Mouse (Mus musculus): ENCODE results near the gene Pde3a. TPM values are rescaled to one million over a fixed set of nuclear protein-coding genes. Genes with fewer than 3 reads are reported as not detected.

Pde3a gene
- total and polyA plus RNA-seq, 2 experiments from 2014 or later: 1.2 to 4.9 TPM

DNA sequence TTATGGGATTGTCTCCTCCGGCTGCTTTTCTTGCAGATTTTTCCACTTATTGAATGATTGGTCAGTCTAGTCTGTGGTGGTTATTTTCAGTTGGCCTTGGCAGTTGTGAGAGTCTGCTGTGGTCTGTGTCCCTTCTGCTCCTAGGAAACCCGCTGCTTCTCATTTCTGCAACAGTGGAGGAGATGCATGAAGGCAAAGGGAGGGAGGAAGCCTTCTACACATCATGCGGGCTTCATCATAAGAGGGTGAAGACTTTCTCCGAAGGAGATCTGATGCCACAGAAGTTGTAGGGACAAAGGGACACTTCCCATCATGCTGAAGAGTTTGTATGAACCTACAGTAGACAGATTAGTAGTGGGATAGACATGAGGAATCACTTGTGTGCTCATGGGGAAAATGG lies 16.2 kb downstream of the Pde3a start:
- Histone ChIP-seq H3K4me3 (ENCODE audit: low read depth, low read length) (no peak overlapping the region), H3K27me3 (ENCODE audit: insufficient read depth, low read length) (no peaks in the 10 kb centered on the region), H3K4me1 (ENCODE audit: insufficient read depth) (no peaks in the 10 kb centered on the region), H3K9me3 (ENCODE audit: low read length) (no peaks in the 10 kb centered on the region), H3K9ac (no peak overlapping the region), H3K27ac (ENCODE audit: low read depth, low read length) (no peak overlapping the region), H3K4me2 (ENCODE audit: low read depth) (no peak overlapping the region), H3K36me3 (ENCODE audit: insufficient read depth) (no peaks in the 10 kb centered on the region)
- no peak for ATAC-seq
- no peak for DNase-seq
- WGBS: 94% methylated on average over 4 of the region's 4 CpGs
- TF ChIP-seq CTCF (IDR thresholded peaks at IDR 0.05; ENCODE audit: low read depth): no peak

GRCm38 (mm10) chr6:141267888-141268570 lies 19.0 kb downstream of the Pde3a start:
- H3K4me2 ChIP-seq (ENCODE audit: low read depth): no peak overlapping the region
- no peak for ATAC-seq
- WGBS: 87% methylated on average over 11 of the region's 11 CpGs
- H3K27ac ChIP-seq (ENCODE audit: low read depth, low read length): no peak overlapping the region
- DNase-seq: no peak
- H3K36me3 ChIP-seq (ENCODE audit: insufficient read depth): no peaks in the 10 kb centered on the region
- no peaks in the 10 kb centered on the region for H3K4me1 ChIP-seq (ENCODE audit: insufficient read depth)
- no peak overlapping the region for H3K9ac ChIP-seq
- H3K9me3 ChIP-seq (ENCODE audit: low read length): no peaks in the 10 kb centered on the region
- no peak overlapping the region for H3K4me3 ChIP-seq (ENCODE audit: low read depth, low read length)
- TF ChIP-seq CTCF (IDR thresholded peaks at IDR 0.05; ENCODE audit: low read depth): no peak
- H3K27me3 ChIP-seq (ENCODE audit: insufficient read depth, low read length): no peaks in the 10 kb centered on the region

GRCm38 (mm10) chr6:141268871-141269270 lies 19.8 kb downstream of the Pde3a start:
- Histone ChIP-seq H3K36me3 (ENCODE audit: insufficient read depth) (no peaks in the 10 kb centered on the region), H3K4me1 (ENCODE audit: insufficient read depth) (no peaks in the 10 kb centered on the region), H3K27ac (ENCODE audit: low read depth, low read length) (no peak overlapping the region), H3K9me3 (ENCODE audit: low read length) (no peaks in the 10 kb centered on the region), H3K27me3 (ENCODE audit: insufficient read depth, low read length) (no peaks in the 10 kb centered on the region), H3K4me2 (ENCODE audit: low read depth) (no peak overlapping the region), H3K4me3 (ENCODE audit: low read depth, low read length) (no peak overlapping the region), H3K9ac (no peak overlapping the region)
- TF ChIP-seq CTCF (IDR thresholded peaks at IDR 0.05; ENCODE audit: low read depth): no peak
- ATAC-seq (no peak), DNase-seq (no peak)
- 90% methylated on average over 5 of the region's 5 CpGs for WGBS

GRCm38 (mm10) chr6:141271133-141271532 lies 22.1 kb downstream of the Pde3a start:
- Histone ChIP-seq H3K4me2 (ENCODE audit: low read depth) (no peak overlapping the region), H3K4me3 (ENCODE audit: low read depth, low read length) (no peak overlapping the region), H3K9ac (no peak overlapping the region), H3K9me3 (ENCODE audit: low read length) (no peaks in the 10 kb centered on the region), H3K4me1 (ENCODE audit: insufficient read depth) (no peaks in the 10 kb centered on the region), H3K27me3 (ENCODE audit: insufficient read depth, low read length) (no peaks in the 10 kb centered on the region), H3K36me3 (ENCODE audit: insufficient read depth) (no peaks in the 10 kb centered on the region), H3K27ac (ENCODE audit: low read depth, low read length) (no peak overlapping the region)
- TF ChIP-seq CTCF (IDR thresholded peaks at IDR 0.05; ENCODE audit: low read depth): no peak
- 92% methylated on average over 5 of the region's 5 CpGs for WGBS
- ATAC-seq (no peak), DNase-seq (no peak)

DNA sequence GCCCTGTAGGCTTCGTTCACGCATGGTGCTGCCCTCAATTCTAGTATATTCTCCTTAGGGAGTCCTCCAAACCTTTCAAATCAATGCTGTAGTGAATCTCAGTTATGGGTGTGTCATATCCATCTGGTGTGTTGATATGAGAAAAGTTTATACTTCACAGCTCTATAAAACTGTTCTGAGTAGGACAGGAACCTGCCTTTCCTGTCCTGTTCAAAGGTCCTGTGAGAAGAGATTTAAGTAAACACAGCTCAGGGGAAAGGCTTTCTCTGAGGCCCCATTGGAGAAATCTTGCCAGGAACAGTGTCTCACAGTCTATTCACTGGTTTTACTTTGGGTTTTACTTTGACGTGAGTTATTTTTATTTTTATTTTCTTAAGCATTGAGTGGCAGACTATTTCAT lies 22.5 kb downstream of the Pde3a start:
- Histone ChIP-seq H3K4me3 (ENCODE audit: low read depth, low read length) (no peak overlapping the region), H3K27me3 (ENCODE audit: insufficient read depth, low read length) (no peaks in the 10 kb centered on the region), H3K9me3 (ENCODE audit: low read length) (no peaks in the 10 kb centered on the region), H3K9ac (no peak overlapping the region), H3K4me1 (ENCODE audit: insufficient read depth) (no peaks in the 10 kb centered on the region), H3K4me2 (ENCODE audit: low read depth) (no peak overlapping the region), H3K27ac (ENCODE audit: low read depth, low read length) (no peak overlapping the region), H3K36me3 (ENCODE audit: insufficient read depth) (no peaks in the 10 kb centered on the region)
- TF ChIP-seq CTCF (IDR thresholded peaks at IDR 0.05; ENCODE audit: low read depth): no peak
- ATAC-seq (no peak), DNase-seq (no peak)
- WGBS: 95% methylated on average over 3 of the region's 3 CpGs

DNA sequence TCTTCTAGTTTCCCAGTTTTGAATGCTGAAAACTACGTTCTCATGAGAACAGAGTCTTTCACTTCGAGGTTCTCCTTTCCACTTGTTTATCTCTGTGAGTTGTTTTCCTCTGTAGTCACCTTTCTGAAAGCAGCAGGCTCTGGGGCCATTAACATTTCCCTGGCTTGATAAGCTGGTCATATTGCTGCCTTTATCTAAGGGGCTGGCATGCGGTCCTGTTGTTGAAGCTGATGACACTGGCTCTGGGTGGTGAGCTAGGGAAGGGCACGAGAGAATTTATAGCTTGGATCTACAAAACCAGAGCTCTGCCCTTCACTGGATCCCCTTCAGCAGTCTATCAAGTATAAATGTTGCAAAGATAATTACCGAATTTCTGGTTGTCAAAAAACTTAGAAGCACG lies 24.6 kb downstream of the Pde3a start:
- Histone ChIP-seq H3K36me3 (ENCODE audit: insufficient read depth) (no peaks in the 10 kb centered on the region), H3K4me2 (ENCODE audit: low read depth) (no peak overlapping the region), H3K27ac (ENCODE audit: low read depth, low read length) (no peak overlapping the region), H3K27me3 (ENCODE audit: insufficient read depth, low read length) (no peaks in the 10 kb centered on the region), H3K4me3 (ENCODE audit: low read depth, low read length) (no peak overlapping the region), H3K4me1 (ENCODE audit: insufficient read depth) (no peaks in the 10 kb centered on the region), H3K9me3 (ENCODE audit: low read length) (no peaks in the 10 kb centered on the region), H3K9ac (no peak overlapping the region)
- DNase-seq (no peak), ATAC-seq (no peak)
- TF ChIP-seq CTCF (IDR thresholded peaks at IDR 0.05; ENCODE audit: low read depth): no peak
- WGBS: 92% methylated on average over 6 of the region's 6 CpGs

DNA sequence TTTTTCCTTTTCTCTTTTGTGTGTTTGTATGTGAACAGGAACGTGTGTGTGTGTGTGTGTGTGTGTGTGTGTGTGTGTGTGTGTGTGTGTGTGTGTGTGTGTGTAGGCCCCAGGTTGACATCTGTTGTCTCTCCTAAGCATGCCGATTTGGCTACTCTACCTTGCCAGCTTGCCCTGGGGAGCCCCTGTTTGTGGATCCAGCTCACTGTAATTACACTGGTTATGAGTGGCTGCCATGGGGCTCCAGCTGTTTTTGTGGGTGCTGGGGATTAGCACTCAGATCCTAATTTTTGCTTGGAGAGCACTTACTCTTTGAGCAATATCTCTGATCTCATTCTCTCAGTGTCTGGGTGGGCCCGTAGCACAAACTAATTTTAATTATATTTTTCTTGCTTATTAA lies 32.6 kb downstream of the Pde3a start:
- DNase-seq (no peak), ATAC-seq (no peak)
- no peaks in the 10 kb centered on the region for H3K9me3 ChIP-seq (ENCODE audit: low read length)
- no peaks in the 10 kb centered on the region; the same call in 1 of the 2 replicates for H3K4me1 ChIP-seq (ENCODE audit: insufficient read depth)
- H3K27me3 ChIP-seq (ENCODE audit: insufficient read depth, low read length): no peaks in the 10 kb centered on the region
- H3K27ac ChIP-seq (ENCODE audit: low read depth, low read length): no peak overlapping the region
- WGBS: 64% methylated on average over 3 of the region's 3 CpGs
- no peak overlapping the region for H3K4me2 ChIP-seq (ENCODE audit: low read depth)
- TF ChIP-seq CTCF (IDR thresholded peaks at IDR 0.05; ENCODE audit: low read depth): no peak
- H3K9ac ChIP-seq: no peak overlapping the region
- no peak overlapping the region for H3K4me3 ChIP-seq (ENCODE audit: low read depth, low read length)
- no peaks in the 10 kb centered on the region for H3K36me3 ChIP-seq (ENCODE audit: insufficient read depth)
